Comparison of ENCODE assay signal across 10 mouse cellular contexts in genomic region chr17:8305801-8306200, GRCm38 (mm10). TPM values are rescaled to one million over a fixed set of nuclear protein-coding genes. Genes with fewer than 3 reads are reported as not detected.
DNase-seq lines count a peak whose midpoint lies in the region; ATAC-seq and TF ChIP-seq lines count a peak whose summit lies in the region.
"Had no signal": no experiment of that assay in that cellular context is flagged by ENCODE, and none has a peak within 500 bp of the region (broad histone marks: within the 10 kb centered on the region; RNA-seq: fewer than 3 reads in every experiment).

No protein-coding gene starts in this region.

- no peaks in the 10 kb centered on the region for H3K4me1 ChIP-seq in heart, postnatal 0 days (ENCODE audit: control insufficient read depth, insufficient read depth)
- no peaks in the 10 kb centered on the region for H3K4me1 ChIP-seq in lung, postnatal 0 days (ENCODE audit: insufficient read depth, low read depth, low read length)

- H3K27ac ChIP-seq in heart, postnatal 0 days (ENCODE audit: low read depth): no peak overlapping the region
- no peak overlapping the region for H3K27ac ChIP-seq in lung, postnatal 0 days (ENCODE audit: low read length)
- H3K27ac ChIP-seq: forebrain, embryonic 13.5 days; hindbrain, embryonic 10.5 days had no signal

- DNase-seq in heart, postnatal 0 days (ENCODE audit: low spot score): no peak
- no peak for DNase-seq in heart, postnatal 36 days
- DNase-seq in lung, postnatal 0 days (ENCODE audit: low spot score): peak; percentile 38
- no peak for DNase-seq in lung, postnatal 10 days
- DNase-seq in WW6 (ENCODE audit: low read depth, low spot score): peak; percentile 18
- peak; percentile 42 to 56 for DNase-seq in natural killer cell, adult 2 months (ENCODE audit: low spot score in 2 of 2)
- no peak for DNase-seq in testis, postnatal 10 days (ENCODE audit: low spot score)
- DNase-seq in layer of hippocampus, postnatal 25 days (ENCODE audit: extremely low spot score in 1 of 2, low spot score in 1 of 2): no peak

- H3K9me3 ChIP-seq in heart, postnatal 0 days (replicated peaks; ENCODE audit: control insufficient read depth, low read length): no peaks in the 10 kb centered on the region
- H3K9me3 ChIP-seq in lung, postnatal 0 days (ENCODE audit: low read length): no peaks in the 10 kb centered on the region
- H3K9me3 ChIP-seq: forebrain, embryonic 13.5 days; hindbrain, embryonic 10.5 days had no signal

- H3K4me2 ChIP-seq in heart, postnatal 0 days (ENCODE audit: low read depth, low read length): no peak overlapping the region
- H3K4me2 ChIP-seq in lung, postnatal 0 days (replicated peaks; ENCODE audit: low read depth, low read length): no peak overlapping the region
- H3K4me2 ChIP-seq: forebrain, embryonic 13.5 days had no signal

- H3K36me3 ChIP-seq in heart, postnatal 0 days (replicated peaks; ENCODE audit: control insufficient read depth, insufficient read depth, low read length): no peaks in the 10 kb centered on the region
- no peaks in the 10 kb centered on the region for H3K36me3 ChIP-seq in lung, postnatal 0 days (ENCODE audit: insufficient read depth, low read length)
- H3K36me3 ChIP-seq: hindbrain, embryonic 10.5 days had no signal

- no peak overlapping the region for H3K9ac ChIP-seq in heart, postnatal 0 days (replicated peaks; ENCODE audit: low read depth, low read length)
- no peak overlapping the region for H3K9ac ChIP-seq in lung, postnatal 0 days (replicated peaks; ENCODE audit: low read depth)
- H3K9ac ChIP-seq: forebrain, embryonic 13.5 days had no signal

- intact Hi-C loops in heart, postnatal 36 days (cut with DNase I): no loop called here

- no peak overlapping the region for H3K4me3 ChIP-seq in heart, postnatal 0 days (ENCODE audit: low read depth, low read length)
- H3K4me3 ChIP-seq in lung, postnatal 0 days (ENCODE audit: low read depth, low read length): no peak overlapping the region
- H3K4me3 ChIP-seq: forebrain, embryonic 13.5 days; hindbrain, embryonic 10.5 days had no signal

- TF ChIP-seq CTCF in heart, postnatal 0 days (IDR thresholded peaks at IDR 0.05; ENCODE audit: low read depth): peak; percentile 42
- peak; percentile 59 for TF ChIP-seq CTCF in lung, postnatal 0 days (IDR thresholded peaks at IDR 0.05)

- WGBS in heart, postnatal 0 days: 26% methylated on average over 3 of the region's 3 CpGs
- 24% methylated on average over 3 of the region's 3 CpGs for WGBS in lung, postnatal 0 days

- TF ChIP-seq EP300 in heart, postnatal 0 days (IDR thresholded peaks at IDR 0.05; ENCODE audit: low read depth): no peak
- no peak for TF ChIP-seq EP300 in lung, postnatal 0 days (IDR thresholded peaks at IDR 0.05)

- ATAC-seq in heart, postnatal 0 days (ENCODE audit: insufficient read depth, low read depth): peak; percentile 30; the same call in 1 of the 2 replicates
- no peak; the same call in 1 of the 2 replicates for ATAC-seq in lung, postnatal 0 days
- ATAC-seq: forebrain, embryonic 13.5 days had no signal

- H3K27me3 ChIP-seq in heart, postnatal 0 days (ENCODE audit: control insufficient read depth, insufficient read depth, low read length): no peaks in the 10 kb centered on the region
- no peaks in the 10 kb centered on the region for H3K27me3 ChIP-seq in lung, postnatal 0 days (replicated peaks; ENCODE audit: insufficient read depth, low read length)
- H3K27me3 ChIP-seq: forebrain, embryonic 13.5 days had no signal

RNA-seq across cellular contexts. Expression of gene Sft2d1, which starts 5.1 kb away (rescaled TPM):
- 29.2 and 68.5 TPM in 2 replicates for total RNA-seq in heart, postnatal 0 days (2014; rRNA removed; ENCODE audit: low replicate concordance)
- polyA plus RNA-seq in heart, postnatal 0 days (2015; fragmentation: Nextera tagmentation; extraction: Ambion mirVana): 54.4 and 57.3 TPM in 2 replicates
- 10 to 100 TPM; 13.9 to 16.6 TPM for total RNA-seq in heart, postnatal 36 days (2021)
- polyA plus RNA-seq in lung, postnatal 0 days (2015; fragmentation: Nextera tagmentation; extraction: Ambion mirVana): 113 and 115 TPM in 2 replicates
- total RNA-seq in layer of hippocampus, postnatal 25 days (2021): 10 to 100 TPM; 55.7 to 58.0 TPM

RNA-seq across cellular contexts. Expression of gene Mpc1, which starts 23.1 kb away (rescaled TPM):
- 878 and 986 TPM in 2 replicates for total RNA-seq in heart, postnatal 0 days (2014; rRNA removed; ENCODE audit: low replicate concordance)
- 744 and 806 TPM in 2 replicates for polyA plus RNA-seq in heart, postnatal 0 days (2015; fragmentation: Nextera tagmentation; extraction: Ambion mirVana)
- total RNA-seq in heart, postnatal 36 days (2021): 100 to 1,000 TPM; 805 to 817 TPM
- polyA plus RNA-seq in lung, postnatal 0 days (2015; fragmentation: Nextera tagmentation; extraction: Ambion mirVana): 283 and 288 TPM in 2 replicates
- total RNA-seq in layer of hippocampus, postnatal 25 days (2021): 100 to 1,000 TPM; 149 to 159 TPM

RNA-seq across cellular contexts. Expression of gene Prr18, which starts 31.5 kb away (rescaled TPM):
- total RNA-seq in heart, postnatal 0 days (2014; rRNA removed; ENCODE audit: low replicate concordance): not detected in 2 replicates
- 0.10 TPM in 1 of 2 replicates, not detected in the other for polyA plus RNA-seq in heart, postnatal 0 days (2015; fragmentation: Nextera tagmentation; extraction: Ambion mirVana)
- total RNA-seq in heart, postnatal 36 days (2021): under 1 TPM; 0.17 to 0.22 TPM
- polyA plus RNA-seq in lung, postnatal 0 days (2015; fragmentation: Nextera tagmentation; extraction: Ambion mirVana): 7.6 and 7.7 TPM in 2 replicates
- 10 to 100 TPM; 22.8 to 23.6 TPM for total RNA-seq in layer of hippocampus, postnatal 25 days (2021)

RNA-seq across cellular contexts. Expression of gene T2, which starts 50.0 kb away (rescaled TPM):
- 0.19 and 2.1 TPM in 2 replicates for total RNA-seq in heart, postnatal 0 days (2014; rRNA removed; ENCODE audit: low replicate concordance)
- 3.7 and 4.0 TPM in 2 replicates for polyA plus RNA-seq in heart, postnatal 0 days (2015; fragmentation: Nextera tagmentation; extraction: Ambion mirVana)
- total RNA-seq in heart, postnatal 36 days (2021): under 1 TPM; 0.30 to 0.75 TPM
- polyA plus RNA-seq in lung, postnatal 0 days (2015; fragmentation: Nextera tagmentation; extraction: Ambion mirVana): 0.93 and 1.3 TPM in 2 replicates
- total RNA-seq in layer of hippocampus, postnatal 25 days (2021): under 1 TPM; 0.34 to 0.82 TPM

Comparison
In these comparisons a context has a peak if more than half of its experiments do, and no peak if none do; other contexts are left out.
1. DNase-seq: peak in lung, postnatal 0 days (single experiment), WW6 (single experiment) and natural killer cell, adult 2 months (2 of 2); none in heart, postnatal 0 days (single experiment), heart, postnatal 36 days (0 of 2), lung, postnatal 10 days (single experiment), testis, postnatal 10 days (single experiment) and layer of hippocampus, postnatal 25 days (0 of 2).
2. RNA of gene Prr18, which starts 31.5 kb away (total RNA-seq): 22.8 to 23.6 TPM in layer of hippocampus, postnatal 25 days; 0.17 to 0.22 TPM in heart, postnatal 36 days and not detected in heart, postnatal 0 days; every median in the first group is over 10 times any median in the second.